Mouse (Mus musculus): ENCODE data around the gene Map7d3.

Gene Map7d3

GRCm38 (mm10) chrX:56821765-56822603 is at the start of gene Map7d3:
TSS of gene Map7d3 (minus strand) at chrX:56822326.
- no peak for DNase-seq (ENCODE audit: low read depth)

GRCm38 (mm10) chrX:56869863-56870262 is 47.7 kb upstream of the Map7d3 start, which contains the start of gene Adgrg4:
TSS of gene Adgrg4 (plus strand) at chrX:56870163.
- no peak for DNase-seq (ENCODE audit: low read depth)

- no peak for DNase-seq (ENCODE audit: low read depth)
Observed at GRCm38 (mm10) chrX:56841255-56841654, 19.1 kb upstream of the Map7d3 start.

- DNase-seq (ENCODE audit: low read depth) = peak; percentile 57
Observed at GRCm38 (mm10) chrX:56839369-56839768, 17.2 kb upstream of the Map7d3 start.

GRCm38 (mm10) chrX:56835842-56836241 is 13.7 kb upstream of the Map7d3 start:
- no peak for DNase-seq (ENCODE audit: low read depth)

GRCm38 (mm10) chrX:56827492-56827891 is 5.4 kb upstream of the Map7d3 start:
- no peak for DNase-seq (ENCODE audit: low read depth)

- DNase-seq (ENCODE audit: low read depth) = peak; percentile 38
Observed at GRCm38 (mm10) chrX:56791268-56791667, 30.9 kb downstream of the Map7d3 start.

GRCm38 (mm10) chrX:56790591-56790990 is 31.5 kb downstream of the Map7d3 start:
- no peak for DNase-seq (ENCODE audit: low read depth)

- DNase-seq (ENCODE audit: low read depth) = no peak
Observed at GRCm38 (mm10) chrX:56787486-56787885, 34.6 kb downstream of the Map7d3 start.

- DNase-seq (ENCODE audit: low read depth) = no peak
Observed at GRCm38 (mm10) chrX:56786281-56787061, 35.7 kb downstream of the Map7d3 start.

GRCm38 (mm10) chrX:56773329-56773728 is 48.8 kb downstream of the Map7d3 start:
- no peak for DNase-seq (ENCODE audit: low read depth)

- no peak for DNase-seq (ENCODE audit: low read depth)
Observed at GRCm38 (mm10) chrX:56771751-56772150, 50.4 kb downstream of the Map7d3 start.

GRCm38 (mm10) chrX:56769838-56770237 is 52.3 kb downstream of the Map7d3 start:
- no peak for DNase-seq (ENCODE audit: low read depth)

- no peak for DNase-seq (ENCODE audit: low read depth)
Observed at GRCm38 (mm10) chrX:56760257-56760760, 61.8 kb downstream of the Map7d3 start.

- DNase-seq (ENCODE audit: low read depth) = no peak
Observed at GRCm38 (mm10) chrX:56756352-56756751, 65.8 kb downstream of the Map7d3 start.

GRCm38 (mm10) chrX:56755646-56756045 is 66.5 kb downstream of the Map7d3 start:
- peak; percentile 30 for DNase-seq (ENCODE audit: low read depth)

GRCm38 (mm10) chrX:56753317-56754289 is 68.5 kb downstream of the Map7d3 start:
- no peak for DNase-seq (ENCODE audit: low read depth)

- no peak for DNase-seq (ENCODE audit: low read depth)
Observed at GRCm38 (mm10) chrX:56752144-56752543, 70.0 kb downstream of the Map7d3 start.

- no peak for DNase-seq (ENCODE audit: low read depth)
Observed at GRCm38 (mm10) chrX:56751536-56751935, 70.6 kb downstream of the Map7d3 start.

All from induced T-regulatory cell, adult 2 months (primary cell).